Mouse (Mus musculus) kidney, embryonic 16.5 days (tissue): ENCODE measurements around the gene Masp2. TPM values are rescaled to one million over a fixed set of nuclear protein-coding genes. Genes with fewer than 3 reads are reported as not detected.
A peak's percentile ranks its signal among the peaks of the same experiment; 100 is the strongest.

Experiments
- ATAC-seq: fragments of 200-750 bp; cut with Nextera tagmentation; 2 replicates; pipeline ENCODE4 v1.8.0; 2017; ENCODE audit warnings: moderate TSS enrichment; ENCODE audit not compliant: low FRiP score, low TSS enrichment
- H3K27ac ChIP-seq: fragments of 300-500 bp; sonication (generic); 2 replicates; pipeline ENCODE4 v1.5.1; 2014; ENCODE audit warnings: low read length
- H3K27me3 ChIP-seq: fragments of 300-500 bp; sonication (generic); 2 replicates; pipeline ENCODE4 v1.6.1; 2014; ENCODE audit warnings: low read length, control low read depth, mixed read lengths; ENCODE audit not compliant: insufficient read depth
- H3K36me3 ChIP-seq: fragments of 300-500 bp; sonication (generic); 2 replicates; pipeline ENCODE4 v1.6.1; 2014; ENCODE audit warnings: low read length, control low read depth, mixed read lengths; ENCODE audit not compliant: insufficient read depth
- H3K4me1 ChIP-seq: fragments of 300-500 bp; sonication (generic); 2 replicates; pipeline ENCODE4 v1.6.1; 2014; ENCODE audit warnings: low read length, control low read depth, mixed read lengths; ENCODE audit not compliant: insufficient read depth
- H3K4me2 ChIP-seq: fragments of 300-500 bp; sonication (generic); replicated peaks from 2 replicates; pipeline ENCODE4 v1.6.1; 2014; ENCODE audit warnings: low read depth, low read length
- H3K4me3 ChIP-seq: fragments of 300-500 bp; sonication (generic); 2 replicates; pipeline ENCODE4 v1.5.1; 2014; ENCODE audit warnings: mild to moderate bottlenecking, low read length
- H3K9ac ChIP-seq: fragments of 300-500 bp; sonication (generic); replicated peaks from 2 replicates; pipeline ENCODE4 v1.6.1; 2014; ENCODE audit warnings: low read length
- H3K9me3 ChIP-seq: fragments of 300-500 bp; sonication (generic); 2 replicates; pipeline ENCODE4 v1.6.1; 2016; ENCODE audit warnings: low read length, control low read depth
- WGBS: fragments of 180-500 bp; shearing (Covaris S2); extraction: QIAGEN DNeasy Blood & Tissue Kit; methylation state at CpG from one replicate; pipeline ENCODE4 v1.1.7; 2014; 5-methylcytosine and 5-hydroxymethylcytosine counted together
- polyA plus RNA-seq: library from polyadenylated mRNA; unstranded; fragments of >200 nt; fragmentation: Nextera tagmentation; extraction: Ambion mirVana; gene quantifications from 2 replicates; pipeline ENCODE4 v1.2.1, GENCODE M21; 2015

Masp2 gene
- polyA plus RNA-seq, 1 experiment from 2014 or later, result 0.52 TPM

- no peak overlapping the region for H3K27ac ChIP-seq
- no peak overlapping the region for H3K4me2 ChIP-seq
- no peak overlapping the region for H3K4me3 ChIP-seq
- H3K9ac ChIP-seq, result no peak overlapping the region
- ATAC-seq, result no peak
- H3K36me3 ChIP-seq, result peaks cover 33% of the 10 kb centered on the region
- WGBS, result 76% methylated on average over 5 of the region's 5 CpGs
- H3K4me1 ChIP-seq, result peaks cover 12% of the 10 kb centered on the region; the same call in 1 of the 2 replicates
- no peaks in the 10 kb centered on the region for H3K9me3 ChIP-seq
- H3K27me3 ChIP-seq, result no peaks in the 10 kb centered on the region
Measured at GRCm38 (mm10) chr4:148610631-148611364, 8.4 kb downstream of the Masp2 start.

- H3K36me3 ChIP-seq, result peaks cover 44% of the 10 kb centered on the region
- H3K27me3 ChIP-seq, result no peaks in the 10 kb centered on the region
- no peak overlapping the region for H3K4me2 ChIP-seq
- WGBS, result 44% methylated on average over 4 of the region's 4 CpGs
- H3K9me3 ChIP-seq, result no peaks in the 10 kb centered on the region
- H3K4me1 ChIP-seq, result peaks cover 12% of the 10 kb centered on the region; the same call in 1 of the 2 replicates
- H3K9ac ChIP-seq, result no peak overlapping the region
- no peak overlapping the region for H3K4me3 ChIP-seq
- ATAC-seq, result no peak
- H3K27ac ChIP-seq, result no peak overlapping the region
Measured at GRCm38 (mm10) chr4:148612557-148612956, 10.2 kb downstream of the Masp2 start.

DNA sequence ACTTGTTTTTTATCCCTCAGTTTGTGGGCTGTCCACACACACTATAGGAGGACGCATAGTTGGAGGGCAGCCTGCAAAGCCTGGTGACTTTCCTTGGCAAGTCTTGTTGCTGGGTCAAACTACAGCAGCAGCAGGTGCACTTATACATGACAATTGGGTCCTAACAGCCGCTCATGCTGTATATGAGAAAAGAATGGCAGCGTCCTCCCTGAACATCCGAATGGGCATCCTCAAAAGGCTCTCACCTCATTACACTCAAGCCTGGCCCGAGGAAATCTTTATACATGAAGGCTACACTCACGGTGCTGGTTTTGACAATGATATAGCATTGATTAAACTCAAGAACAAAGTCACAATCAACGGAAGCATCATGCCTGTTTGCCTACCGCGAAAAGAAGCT lies 11.4 kb downstream of the Masp2 start:
- peaks cover 7% of the 10 kb centered on the region; the same call in 1 of the 2 replicates for H3K4me1 ChIP-seq
- WGBS, result 87% methylated on average over 9 of the region's 9 CpGs
- H3K36me3 ChIP-seq, result peaks cover 51% of the 10 kb centered on the region
- H3K27ac ChIP-seq, result no peak overlapping the region
- no peak overlapping the region for H3K4me3 ChIP-seq
- ATAC-seq, result no peak
- H3K27me3 ChIP-seq, result no peaks in the 10 kb centered on the region
- H3K9ac ChIP-seq, result no peak overlapping the region
- no peak overlapping the region for H3K4me2 ChIP-seq
- no peaks in the 10 kb centered on the region for H3K9me3 ChIP-seq

- no peak for ATAC-seq
- peaks cover 77% of the 10 kb centered on the region for H3K36me3 ChIP-seq
- WGBS, result 90% methylated on average over 1 of the region's 1 CpGs
Measured at GRCm38 (mm10) chr4:148619805-148620204, 17.5 kb downstream of the Masp2 start.

DNA sequence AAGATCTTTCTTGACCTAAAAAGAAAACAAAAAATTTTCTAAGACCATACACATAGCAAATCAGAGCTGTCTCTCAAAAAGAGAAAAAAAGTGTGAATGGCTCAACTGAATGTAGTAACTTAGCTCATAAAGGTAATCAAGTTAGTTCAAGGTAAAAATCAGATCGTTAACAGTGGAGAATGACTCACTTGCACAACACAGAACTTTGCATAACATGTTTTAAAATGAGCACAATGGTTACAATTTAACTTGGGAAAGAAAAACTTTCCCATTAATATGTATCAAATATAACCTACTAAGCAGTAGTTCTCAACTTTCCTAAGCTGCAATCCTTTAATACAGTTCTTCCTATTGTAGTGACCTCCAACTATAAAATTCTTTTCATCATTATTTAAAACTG lies 18.4 kb downstream of the Masp2 start:
- Histone ChIP-seq H3K9me3 (no peaks in the 10 kb centered on the region), H3K27ac (no peak overlapping the region), H3K27me3 (no peaks in the 10 kb centered on the region), H3K9ac (no peak overlapping the region), H3K4me1 (peaks cover 22% of the 10 kb centered on the region), H3K36me3 (peaks cover 74% of the 10 kb centered on the region), H3K4me3 (no peak overlapping the region), H3K4me2 (no peak overlapping the region)
- no peak for ATAC-seq
- 67% methylated on average over 1 of the region's 1 CpGs for WGBS

More at GRCm38 (mm10) chr4:148619805-148620204, 17.5 kb downstream of the Masp2 start:
- Histone ChIP-seq H3K4me1 (peaks cover 18% of the 10 kb centered on the region), H3K4me2 (no peak overlapping the region), H3K4me3 (no peak overlapping the region), H3K9ac (no peak overlapping the region), H3K27me3 (no peaks in the 10 kb centered on the region), H3K27ac (no peak overlapping the region), H3K9me3 (no peaks in the 10 kb centered on the region)

DNA sequence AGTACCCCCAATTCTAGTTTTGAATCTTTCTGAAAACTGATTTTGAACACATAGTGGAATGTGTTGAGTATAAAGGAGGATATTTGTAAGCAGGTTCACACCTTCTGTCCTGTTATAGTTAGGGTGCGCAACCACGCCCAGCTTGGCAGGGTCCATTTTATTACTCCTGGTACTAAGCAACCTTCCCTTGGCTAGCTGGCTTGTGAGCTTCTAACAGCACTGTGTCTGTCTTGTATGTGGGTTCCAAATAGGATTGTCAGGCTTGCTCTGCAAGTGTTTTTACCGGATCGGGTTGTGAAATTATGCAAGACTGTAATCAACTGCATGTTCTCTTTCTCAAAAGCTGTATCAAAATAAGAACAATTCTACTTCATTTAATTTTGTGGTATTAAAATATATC lies 20.1 kb downstream of the Masp2 start:
- WGBS, result 92% methylated on average over 4 of the region's 4 CpGs
- no peak for ATAC-seq
- Histone ChIP-seq H3K36me3 (peaks cover 62% of the 10 kb centered on the region), H3K27me3 (no peaks in the 10 kb centered on the region), H3K4me1 (peaks cover 25% of the 10 kb centered on the region), H3K9ac (no peak overlapping the region), H3K4me3 (no peak overlapping the region), H3K4me2 (no peak overlapping the region), H3K27ac (no peak overlapping the region), H3K9me3 (no peaks in the 10 kb centered on the region)

- H3K27ac ChIP-seq, result no peak overlapping the region
- H3K4me2 ChIP-seq, result no peak overlapping the region
- no peaks in the 10 kb centered on the region for H3K9me3 ChIP-seq
- peaks cover 25% of the 10 kb centered on the region for H3K4me1 ChIP-seq
- WGBS, result 87% methylated on average over 4 of the region's 4 CpGs
- H3K9ac ChIP-seq, result no peak overlapping the region
- peaks cover 56% of the 10 kb centered on the region for H3K36me3 ChIP-seq
- no peak for ATAC-seq
- no peak overlapping the region for H3K4me3 ChIP-seq
- no peaks in the 10 kb centered on the region for H3K27me3 ChIP-seq
Measured at GRCm38 (mm10) chr4:148623609-148624008, 21.3 kb downstream of the Masp2 start.

DNA sequence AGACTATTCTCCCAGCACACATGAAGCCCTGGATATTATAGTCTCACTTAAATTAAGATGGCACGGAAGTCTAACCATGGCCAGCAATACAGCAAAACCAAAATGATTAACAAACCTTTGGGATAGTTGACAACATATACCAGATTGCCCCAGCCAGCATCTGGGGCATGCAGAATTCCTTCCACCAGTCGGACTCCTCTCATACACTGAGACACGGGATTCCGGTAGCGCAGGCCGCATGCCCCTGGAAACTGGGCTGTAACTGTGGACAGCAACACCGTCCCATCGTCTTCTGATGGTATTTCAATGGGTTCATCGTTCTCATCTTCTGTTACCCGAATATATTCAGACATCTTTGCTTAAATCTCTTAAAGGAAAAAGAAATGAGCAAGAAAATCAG lies 22.7 kb downstream of the Masp2 start:
- Histone ChIP-seq H3K4me2 (peak overlapping the region; percentile 85), H3K4me1 (peaks cover 25% of the 10 kb centered on the region), H3K4me3 (peak overlapping the region; percentile 78), H3K27me3 (no peaks in the 10 kb centered on the region), H3K9ac (0 out of 2 replicates have a peak overlapping the region, but pooled peaks have one; percentile 34), H3K27ac (no peak overlapping the region), H3K36me3 (peaks cover 42% of the 10 kb centered on the region), H3K9me3 (no peaks in the 10 kb centered on the region)
- WGBS, result 79% methylated on average over 10 of the region's 10 CpGs
- no peak for ATAC-seq

DNA sequence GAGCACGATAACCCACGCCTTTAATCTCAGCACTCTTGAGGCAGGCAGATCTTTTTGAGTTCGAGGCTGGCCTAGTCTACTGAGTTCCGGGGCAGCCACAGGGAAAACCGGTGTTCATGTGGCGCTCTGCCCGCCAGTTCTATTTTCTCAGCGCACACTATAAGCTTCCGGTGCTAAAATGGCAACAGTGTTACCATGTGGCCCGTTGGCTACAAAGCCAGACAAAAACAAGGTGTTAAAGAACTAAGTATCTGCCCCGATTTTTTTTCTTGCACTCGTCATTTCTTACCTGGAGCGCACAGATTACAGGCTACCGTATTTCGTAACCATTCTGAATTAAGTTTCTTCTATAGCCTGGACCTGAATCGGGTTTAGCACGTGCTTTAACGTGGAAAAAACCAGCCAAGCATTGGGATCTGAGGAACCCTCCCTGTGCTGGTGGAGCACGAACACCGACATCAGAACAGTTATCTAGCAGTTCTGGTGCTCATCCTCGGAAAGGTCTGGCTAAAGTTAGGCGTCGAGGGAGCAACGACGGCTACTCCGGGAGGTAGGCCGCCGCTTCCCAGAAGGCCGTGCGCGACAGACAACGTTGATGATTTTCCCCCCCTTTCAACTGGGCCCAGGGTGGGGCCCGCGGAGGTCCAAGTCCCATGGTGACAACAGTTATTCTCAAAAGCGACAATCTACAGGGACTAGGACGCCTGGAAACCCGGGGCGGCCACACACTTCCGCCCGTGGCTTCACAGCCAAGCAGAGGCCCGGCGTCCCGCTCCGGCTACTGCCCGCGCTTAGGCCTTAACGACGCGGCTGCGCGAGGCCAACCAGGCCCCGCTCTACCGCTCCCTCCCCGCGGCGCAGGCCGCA lies 23.6 kb downstream of the Masp2 start:
- peak overlapping the region; percentile 100 for H3K9ac ChIP-seq
- no peaks in the 10 kb centered on the region for H3K9me3 ChIP-seq
- H3K4me3 ChIP-seq, result peak overlapping the region; percentile 78
- peak overlapping the region; percentile 85 for H3K4me2 ChIP-seq
- peaks cover 36% of the 10 kb centered on the region for H3K36me3 ChIP-seq
- peaks cover 25% of the 10 kb centered on the region for H3K4me1 ChIP-seq
- peak; percentile 69 for ATAC-seq
- H3K27ac ChIP-seq, result peak overlapping the region; percentile 95
- under 1% methylated on average over 57 of the region's 57 CpGs for WGBS
- no peaks in the 10 kb centered on the region for H3K27me3 ChIP-seq
